Mouse (Mus musculus) A20 (cell line): ENCODE data around the gene Pagr1b.

Experiments
- DNase-seq: peaks from one replicate; pipeline ENCODE4 v3.0.0-alpha.2; 2011; ENCODE audit warnings: low read depth, low spot score

The Pagr1b gene

GRCm38 (mm10) chr7:127019306-127019960, 3.1 kb upstream of the Pagr1b start:
- no peak for DNase-seq

GRCm38 (mm10) chr7:127018416-127019305, 2.4 kb upstream of the Pagr1b start:
- DNase-seq, result no peak

GRCm38 (mm10) chr7:127017950-127018345, 1.7 kb upstream of the Pagr1b start:
- DNase-seq, result no peak

GRCm38 (mm10) chr7:127016971-127017949, 976 bp upstream of the Pagr1b start, which contains the start of gene Pagr1a:
TSS of gene Pagr1a (minus strand) at chr7:127017352.
- peak; percentile 100 for DNase-seq

- DNase-seq, result no peak
Measured at GRCm38 (mm10) chr7:127016486-127016938, 228 bp upstream of the Pagr1b start.

GRCm38 (mm10) chr7:127016081-127016480, 203 bp downstream of the Pagr1b start:
- DNase-seq, result peak; percentile 89

GRCm38 (mm10) chr7:127014993-127015392, 1.3 kb downstream of the Pagr1b start:
- DNase-seq, result no peak

- peak; percentile 85 for DNase-seq
Measured at GRCm38 (mm10) chr7:127014320-127014719, 2.0 kb downstream of the Pagr1b start, which contains the start of gene Mvp. TSS of gene Mvp (minus strand) at chr7:127014621.

GRCm38 (mm10) chr7:127013385-127013784, 2.9 kb downstream of the Pagr1b start:
- DNase-seq, result no peak

- no peak for DNase-seq
Measured at GRCm38 (mm10) chr7:127012845-127013244, 3.4 kb downstream of the Pagr1b start.

GRCm38 (mm10) chr7:127012374-127012773, 3.9 kb downstream of the Pagr1b start:
- no peak for DNase-seq

GRCm38 (mm10) chr7:127011717-127012116, 4.6 kb downstream of the Pagr1b start:
- no peak for DNase-seq

- no peak for DNase-seq
Measured at GRCm38 (mm10) chr7:127011051-127011450, 5.2 kb downstream of the Pagr1b start.

- DNase-seq, result no peak
Measured at GRCm38 (mm10) chr7:127009307-127010085, 6.8 kb downstream of the Pagr1b start.

GRCm38 (mm10) chr7:127008239-127009019, 7.9 kb downstream of the Pagr1b start:
- DNase-seq, result peak; percentile 45

- no peak for DNase-seq
Measured at GRCm38 (mm10) chr7:127007313-127008024, 8.8 kb downstream of the Pagr1b start.

GRCm38 (mm10) chr7:127004122-127004875, 12.0 kb downstream of the Pagr1b start:
- peak; percentile 39 for DNase-seq

- DNase-seq, result no peak
Measured at GRCm38 (mm10) chr7:127003620-127004019, 12.7 kb downstream of the Pagr1b start.
